Mouse (Mus musculus) ovary, postnatal 14 days (tissue): ENCODE measurements around the gene Olfr50.

ENCODE experiments used
- DNase-seq: peaks from one replicate; pipeline ENCODE4 v3.0.0; 2022; ENCODE audit warnings: low spot score

Gene Olfr50

DNA sequence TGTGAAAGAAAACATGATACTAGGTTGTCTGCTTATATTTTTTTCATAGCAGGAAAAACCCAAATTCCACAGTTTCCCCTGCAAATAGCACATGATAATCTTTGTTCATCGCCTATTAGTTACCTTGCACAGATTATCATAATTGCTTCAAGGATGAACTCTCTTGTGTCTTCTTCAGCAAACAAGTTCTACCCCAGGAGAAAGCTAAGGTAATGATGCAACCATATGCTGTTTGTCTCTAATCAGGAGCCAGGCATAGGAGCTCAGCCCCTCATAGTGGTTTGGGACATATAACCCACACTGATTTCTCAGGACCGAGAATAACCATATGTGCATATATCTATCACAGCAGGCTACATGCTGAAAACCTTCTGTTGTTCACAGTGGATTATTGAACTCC is at the start of gene Olfr50:
Gene Olfr50 (plus strand): TSS at position 301 of the 400 bp plus-strand sequence.
- DNase-seq, result no peak

DNA sequence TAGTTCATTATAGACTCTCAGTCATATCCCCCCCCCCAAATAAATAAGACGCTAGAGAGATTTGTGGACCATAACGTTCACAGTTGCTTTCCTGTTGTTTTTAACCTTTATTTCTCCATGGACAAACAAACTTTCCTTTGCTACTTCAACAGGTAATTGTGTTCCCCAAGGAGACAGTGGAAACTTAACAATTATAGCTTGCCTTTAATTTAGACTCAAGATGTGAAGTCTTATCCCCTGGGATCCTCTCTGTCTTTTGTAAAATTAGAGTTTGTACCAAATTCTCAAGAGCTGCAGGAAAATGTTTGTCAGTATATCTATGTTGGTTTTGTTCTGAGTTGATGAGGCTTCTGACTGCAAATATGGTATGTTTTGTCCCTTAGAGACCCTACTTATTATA is 6.4 kb upstream of the Olfr50 start, which contains the start of gene Olfr348:
Gene Olfr348 (plus strand): TSS at position 301 of the 400 bp plus-strand sequence.
- DNase-seq, result no peak

DNA sequence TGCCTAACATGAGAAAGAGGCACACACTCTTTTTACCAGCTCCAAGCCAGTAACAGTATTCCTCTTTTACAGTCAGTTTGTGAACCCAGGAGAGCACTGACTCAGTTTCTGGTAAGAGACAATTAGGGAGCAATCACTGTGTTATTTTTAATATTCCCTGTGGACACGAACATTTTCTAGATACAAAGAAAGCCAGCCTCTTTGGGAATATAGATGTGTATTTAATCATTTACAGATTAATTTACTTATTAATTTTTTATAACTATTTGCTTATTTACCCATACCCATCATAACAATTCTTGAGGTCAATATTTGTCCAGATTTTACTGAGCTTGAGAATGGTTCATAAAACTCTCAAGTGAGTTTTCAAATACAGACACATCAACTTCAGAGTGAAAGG is 26.6 kb downstream of the Olfr50 start, which contains the start of gene Olfr3:
Gene Olfr3 (minus strand): TSS at position 101 of the 400 bp plus-strand sequence.
- no peak for DNase-seq

DNA sequence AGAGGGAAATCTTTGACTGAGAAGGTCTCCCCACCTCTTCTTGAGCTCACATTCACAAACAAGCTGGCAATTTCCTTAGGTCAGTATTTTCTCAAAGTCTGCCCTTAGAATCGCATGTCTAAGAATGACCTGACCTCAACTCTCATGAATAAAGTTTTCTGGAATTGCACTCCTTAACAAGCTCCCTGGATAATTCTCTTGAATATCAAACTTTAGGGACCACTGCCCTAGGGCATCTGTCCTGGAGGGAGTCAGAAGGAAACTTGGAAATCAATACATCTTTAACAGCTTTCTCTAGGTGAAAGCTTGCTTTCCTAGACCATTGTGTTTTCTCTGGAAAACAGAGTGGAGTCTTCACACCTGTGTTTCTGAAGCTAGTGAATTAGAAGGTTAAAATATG is 55.7 kb downstream of the Olfr50 start, which contains the start of gene Olfr350:
Gene Olfr350 (plus strand): TSS at position 301 of the 400 bp plus-strand sequence.
- no peak for DNase-seq
